Comparison of ENCODE assay signal across 15 mouse cellular contexts in the genomic region with DNA sequence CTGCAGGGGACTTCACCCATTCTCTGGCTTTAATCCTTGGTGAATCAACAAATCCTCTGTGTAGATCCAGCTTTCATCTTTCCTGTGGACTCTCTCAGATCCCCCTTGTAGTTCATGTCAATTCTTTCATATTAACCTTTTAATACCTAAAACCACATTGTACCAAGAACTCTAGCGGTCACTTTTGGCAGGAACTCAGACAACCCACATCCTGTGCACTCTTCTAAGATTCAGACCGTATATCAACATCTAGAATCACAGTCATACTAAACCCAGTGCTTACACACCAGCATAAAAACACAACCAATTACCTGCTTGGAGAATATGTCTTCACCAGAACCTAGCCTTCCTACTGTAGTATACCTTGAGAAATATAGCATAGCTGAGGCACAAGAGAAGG.
"Had no signal": no experiment of that assay in that cellular context is flagged by ENCODE, and none has a peak within 500 bp of the region (broad histone marks: within the 10 kb centered on the region; RNA-seq: fewer than 3 reads in every experiment).

No protein-coding gene starts in this region.

- ATAC-seq: hindbrain, embryonic 16.5 days; intestine, embryonic 16.5 days; liver, embryonic 12.5 days had no signal

- DNase-seq: gastrocnemius, postnatal 14 days; heart, adult 18-20 months; heart, postnatal 10 days; heart, postnatal 4 days; kidney, adult 11 months; kidney, adult 2 months; kidney, adult 9 months; kidney, postnatal 14 days; kidney, postnatal 36 days; layer of hippocampus, adult 9-11 months; layer of hippocampus, postnatal 36 days; left cerebral cortex, postnatal 4 days had no signal
